Mouse (Mus musculus) cerebellum, adult 2 months (tissue): Measurements from ENCODE around the gene Rhbdl1.

Source experiments
- CTCF ChIP-seq: fragments of 200-500 bp; IDR thresholded peaks from 2 replicates; pipeline ENCODE4 v1.5.1; 2011; ENCODE audit warnings: low read depth, mild to moderate bottlenecking, control low read depth, low read length, moderate library complexity, borderline replicate concordance; ENCODE audit not compliant: insufficient read depth
- POLR2A ChIP-seq: fragments of 200-500 bp; IDR thresholded peaks from 2 replicates; pipeline ENCODE4 v1.6.1; 2011; ENCODE audit warnings: low read length, control low read depth, borderline replicate concordance; ENCODE audit not compliant: insufficient read depth

DNA sequence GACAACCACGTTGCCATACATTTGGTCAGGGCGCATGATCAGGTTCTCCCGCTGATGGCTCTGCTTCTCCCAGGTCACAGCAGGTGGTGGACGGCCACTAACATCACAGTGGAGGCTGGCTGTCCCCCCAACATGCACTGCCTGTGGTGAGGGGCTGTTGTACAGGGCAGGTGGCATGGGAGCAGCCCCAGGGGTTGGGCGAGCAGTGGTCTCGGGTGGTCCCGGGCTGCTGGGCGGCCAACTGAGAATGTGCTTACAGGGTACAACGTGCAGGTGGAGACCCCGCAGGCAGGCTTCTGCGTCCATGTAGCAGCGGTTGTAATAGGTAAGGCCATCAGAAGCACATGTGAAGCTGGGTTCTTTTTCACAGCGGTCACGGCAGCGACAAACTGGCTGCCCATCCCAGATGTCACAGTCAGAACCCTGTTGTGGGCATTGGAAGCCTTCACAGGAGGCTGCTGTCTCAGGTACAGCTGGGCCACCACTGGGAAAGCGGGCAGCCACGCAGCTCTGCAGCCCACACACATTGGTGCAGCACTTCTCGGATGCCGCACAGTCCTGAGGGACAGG lies 41.6 kb upstream of the Rhbdl1 start:
- TF ChIP-seq CTCF (no peak), POLR2A (no peak)
